Mouse (Mus musculus) CH12.LX (cell line): ENCODE measurements around the gene Rnf20.

ENCODE experiments used
- HCFC1 ChIP-seq: IDR thresholded peaks from 2 replicates; pipeline ENCODE4 v1.6.1; 2012; ENCODE audit warnings: low read depth, mild to moderate bottlenecking, inconsistent platforms, low read length, improper control_type of control experiment
- JUND ChIP-seq: conservative IDR thresholded peaks from 2 replicates; pipeline ENCODE4 v1.6.1; 2011; ENCODE audit warnings: low read depth, low read length, improper control_type of control experiment
- MAX ChIP-seq: IDR thresholded peaks from 2 replicates; pipeline ENCODE4 v1.6.1; 2011; ENCODE audit warnings: low read length, improper control_type of control experiment
- POLR2A ChIP-seq: IDR thresholded peaks from 2 replicates; pipeline ENCODE4 v1.6.1; 2011; ENCODE audit warnings: low read depth, mild to moderate bottlenecking, improper control_type of control experiment, low read length

DNA sequence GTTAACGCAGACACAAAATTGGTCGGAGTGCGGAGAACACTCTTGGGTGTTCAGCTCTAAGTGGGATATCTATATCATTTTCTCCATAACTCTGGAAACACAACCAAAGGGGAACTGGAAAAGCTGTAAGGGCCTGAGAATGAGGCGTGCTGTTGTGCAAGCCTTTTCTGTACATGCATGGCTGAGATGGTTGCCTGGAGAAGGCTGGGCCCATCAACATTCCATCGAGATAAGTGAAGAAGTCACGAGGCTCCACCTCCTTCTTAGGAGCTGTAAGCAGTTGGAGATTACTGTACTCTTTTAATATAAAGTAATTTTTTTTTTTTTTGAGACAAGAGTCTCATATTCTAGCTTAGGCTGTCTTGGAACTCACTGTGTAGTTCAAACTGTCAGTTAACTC is 44.3 kb downstream of the Rnf20 start:
- TF ChIP-seq POLR2A (no peak), HCFC1 (no peak), MAX (no peak), JUND (no peak)
